Mouse (Mus musculus): Measurements from ENCODE around the gene Mylk3. TPM values are rescaled to one million over a fixed set of nuclear protein-coding genes. Genes with fewer than 3 reads are reported as not detected.

Mylk3 gene
- polyA plus RNA-seq, 1 experiment: 40.7 TPM

- TF ChIP-seq GATA1 (IDR thresholded peaks at IDR 0.05; ENCODE audit: low read length): no peak
Measured at GRCm38 (mm10) chr8:85396432-85397079, 10.4 kb upstream of the Mylk3 start.

- TF ChIP-seq GATA1 (IDR thresholded peaks at IDR 0.05; ENCODE audit: low read length): peak; percentile 78
Measured at GRCm38 (mm10) chr8:85395681-85396431, 9.7 kb upstream of the Mylk3 start.

DNA sequence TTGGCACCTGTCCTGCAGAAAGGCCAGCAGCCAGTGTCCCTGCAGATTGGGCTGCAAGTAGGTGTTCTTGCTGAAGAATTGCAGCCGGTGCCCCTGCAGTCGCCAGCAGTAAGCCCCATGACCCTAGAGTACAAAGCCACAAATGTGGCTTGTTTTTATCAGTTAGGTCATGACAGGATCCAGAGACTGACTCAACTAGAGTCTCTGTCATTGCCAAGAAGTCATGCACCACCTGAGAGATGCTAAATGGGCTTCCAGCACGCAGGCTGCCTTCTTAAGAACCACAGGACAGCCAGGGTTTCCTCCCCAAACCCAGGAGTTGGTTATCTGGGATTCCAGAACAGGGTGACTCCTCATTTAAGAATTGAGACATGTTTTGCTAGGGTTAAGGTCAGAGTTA lies 8.9 kb upstream of the Mylk3 start:
- no peak for TF ChIP-seq GATA1 (IDR thresholded peaks at IDR 0.05; ENCODE audit: low read length)

DNA sequence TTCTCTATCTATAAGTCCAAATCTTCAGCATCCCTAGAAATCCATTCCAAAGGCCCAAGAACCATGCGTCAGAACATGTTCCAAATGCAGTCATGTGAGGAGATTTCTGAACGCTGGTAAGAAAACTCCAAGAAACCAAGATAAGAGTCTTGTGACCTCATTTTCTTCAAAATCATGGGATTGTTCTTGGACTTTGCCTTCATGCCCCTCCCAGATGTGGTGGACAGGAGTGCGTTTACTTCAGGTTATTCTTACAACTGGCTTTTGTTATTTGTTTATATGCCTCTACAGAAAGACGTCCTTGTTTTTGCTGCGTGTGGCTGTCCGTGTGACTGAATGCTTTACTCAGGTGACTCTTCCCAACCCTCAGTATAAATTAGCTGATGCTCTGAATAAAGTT lies 7.1 kb upstream of the Mylk3 start:
- no peak for TF ChIP-seq GATA1 (IDR thresholded peaks at IDR 0.05; ENCODE audit: low read length)

DNA sequence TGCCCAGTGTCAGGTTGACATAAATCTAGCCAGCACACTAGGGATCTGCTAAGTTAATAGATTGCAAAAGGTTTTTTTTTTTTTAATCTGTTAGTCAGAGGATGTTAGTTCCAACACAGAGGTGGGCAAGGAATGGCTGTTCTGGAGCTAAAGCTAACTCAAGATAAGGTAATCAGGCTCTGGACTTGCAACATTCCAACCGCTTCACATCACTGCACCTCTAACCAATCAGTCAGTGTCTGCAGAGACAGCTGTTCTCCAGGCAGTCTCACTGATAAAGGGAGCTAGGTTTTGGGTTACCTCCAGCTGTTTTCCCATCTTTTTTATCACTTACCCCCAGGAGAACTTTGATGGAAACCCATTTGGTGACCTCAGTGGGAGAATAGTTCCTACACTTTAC lies 5.3 kb upstream of the Mylk3 start:
- no peak for TF ChIP-seq GATA1 (IDR thresholded peaks at IDR 0.05; ENCODE audit: low read length)

- TF ChIP-seq GATA1 (IDR thresholded peaks at IDR 0.05; ENCODE audit: low read length): no peak
Measured at GRCm38 (mm10) chr8:85381926-85382325, 4.2 kb downstream of the Mylk3 start.

GRCm38 (mm10) chr8:85380824-85381209 lies 5.3 kb downstream of the Mylk3 start:
- peak; percentile 99 for TF ChIP-seq GATA1 (IDR thresholded peaks at IDR 0.05; ENCODE audit: low read length)

DNA sequence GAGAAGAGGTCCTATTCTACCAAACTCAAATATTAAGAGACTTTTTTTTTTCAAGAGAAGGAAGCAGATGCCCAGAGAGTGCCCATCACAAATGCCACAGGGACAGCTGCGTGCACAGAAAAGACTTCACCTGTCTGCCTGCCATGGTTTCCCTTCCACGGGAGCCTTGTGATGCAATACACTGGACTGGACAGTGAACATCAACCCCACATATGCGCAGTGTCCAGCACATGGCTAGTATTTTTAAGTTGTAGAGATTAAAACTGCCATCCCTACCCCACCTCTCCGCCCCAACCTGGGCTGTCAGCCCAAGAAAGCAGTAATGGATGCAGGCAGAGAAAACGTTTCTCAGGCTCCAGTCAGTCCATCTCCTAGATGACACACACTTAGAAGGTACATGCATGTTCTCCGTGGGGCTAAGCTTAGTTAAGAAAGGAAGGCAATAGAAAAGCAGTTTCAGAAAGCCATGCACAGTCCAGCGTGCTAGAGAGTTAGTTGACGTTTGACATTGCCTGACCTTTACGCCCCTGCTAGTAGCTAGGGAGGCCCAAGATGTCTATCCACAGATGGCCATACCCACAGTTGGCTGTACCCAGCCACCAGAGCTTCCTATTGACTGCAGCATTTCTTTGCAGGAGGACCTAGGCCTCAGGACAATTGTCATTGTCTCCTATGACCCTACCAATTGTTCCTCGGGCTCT lies 5.9 kb downstream of the Mylk3 start:
- no peak for TF ChIP-seq GATA1 (IDR thresholded peaks at IDR 0.05; ENCODE audit: low read length)

- no peak for TF ChIP-seq GATA1 (IDR thresholded peaks at IDR 0.05; ENCODE audit: low read length)
Measured at GRCm38 (mm10) chr8:85379142-85379781, 6.9 kb downstream of the Mylk3 start.

GRCm38 (mm10) chr8:85376516-85376915 lies 9.6 kb downstream of the Mylk3 start:
- TF ChIP-seq GATA1 (IDR thresholded peaks at IDR 0.05; ENCODE audit: low read length): no peak

GRCm38 (mm10) chr8:85374286-85374685 lies 11.9 kb downstream of the Mylk3 start:
- TF ChIP-seq GATA1 (IDR thresholded peaks at IDR 0.05; ENCODE audit: low read length): no peak

GRCm38 (mm10) chr8:85373435-85374039 lies 12.6 kb downstream of the Mylk3 start:
- no peak for TF ChIP-seq GATA1 (IDR thresholded peaks at IDR 0.05; ENCODE audit: low read length)

DNA sequence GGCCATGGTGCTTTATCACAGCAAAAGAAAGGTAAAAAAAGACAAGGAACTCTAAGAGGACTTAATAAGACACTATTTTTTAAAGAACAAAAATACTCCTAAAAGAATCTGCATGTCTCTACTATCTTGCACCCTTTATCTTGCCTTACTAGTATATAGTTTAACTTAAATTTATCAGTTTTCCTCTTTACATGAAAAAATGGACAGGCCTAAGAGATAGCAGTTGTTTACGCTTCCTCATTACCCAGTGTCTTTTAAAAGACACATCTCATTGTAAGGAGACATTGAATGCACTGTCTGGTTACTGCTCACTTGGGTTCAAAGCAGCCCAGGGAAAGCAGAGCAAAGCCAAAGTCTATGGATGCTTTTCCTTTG lies 13.7 kb downstream of the Mylk3 start:
- TF ChIP-seq GATA1 (IDR thresholded peaks at IDR 0.05; ENCODE audit: low read length): no peak

- no peak for TF ChIP-seq GATA1 (IDR thresholded peaks at IDR 0.05; ENCODE audit: low read length)
Measured at GRCm38 (mm10) chr8:85371736-85372464, 14.2 kb downstream of the Mylk3 start.

DNA sequence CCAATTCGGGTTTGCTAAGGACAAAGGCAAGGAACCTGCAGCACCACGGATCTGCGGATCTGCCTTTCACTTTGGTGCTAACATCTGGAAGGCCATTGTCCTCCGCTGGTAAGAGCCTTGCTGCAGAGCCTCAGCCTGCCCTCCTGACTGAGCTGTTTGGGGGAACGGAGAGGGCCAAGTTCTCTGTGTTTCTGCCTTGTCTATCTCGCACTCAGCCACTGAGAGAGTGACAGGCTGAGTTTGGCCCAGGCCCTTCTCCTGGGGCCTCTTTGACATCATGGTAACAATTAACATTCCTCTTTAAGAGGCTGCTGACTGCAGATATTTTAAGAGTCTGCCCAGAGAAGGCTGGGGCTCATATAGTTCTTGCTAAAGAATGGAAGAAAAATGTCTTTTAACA lies 21.0 kb downstream of the Mylk3 start:
- no peak for TF ChIP-seq GATA1 (IDR thresholded peaks at IDR 0.05; ENCODE audit: low read length)
